In the genomic region with DNA sequence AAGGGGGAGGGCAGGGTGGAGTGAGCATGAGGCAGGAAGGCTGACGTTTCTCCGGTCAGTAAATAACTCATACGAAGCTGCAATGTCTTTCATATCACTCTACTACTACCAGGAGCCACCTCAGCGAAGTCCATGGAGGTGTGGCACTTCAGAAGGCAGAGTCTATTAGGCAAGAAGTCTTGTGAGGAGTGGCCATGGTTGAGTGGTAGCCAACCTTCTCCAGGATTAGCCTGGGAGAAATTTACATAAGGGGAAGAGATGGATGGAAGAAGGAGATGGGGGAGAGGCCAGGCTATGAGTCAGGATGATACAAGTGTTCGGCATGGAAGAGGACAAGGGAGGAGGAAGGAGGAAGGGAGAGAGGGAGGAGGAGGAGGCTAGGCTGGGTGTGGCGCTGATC, we compare ENCODE assay signal across 17 mouse cellular contexts.
"Had no signal": no experiment of that assay in that cellular context is flagged by ENCODE, and none has a peak within 500 bp of the region (broad histone marks: within the 10 kb centered on the region; RNA-seq: fewer than 3 reads in every experiment).

No protein-coding gene starts in this region.

- H3K9me3 ChIP-seq: midbrain, embryonic 10.5 days; midbrain, embryonic 13.5 days had no signal

- DNase-seq: kidney, adult 2 months; kidney, postnatal 25 days; layer of hippocampus, adult 9-11 months; liver, postnatal 0 days; lung, embryonic 14.5 days; lung, postnatal 10 days; lung, postnatal 4 days; thymus, adult 2 months; thymus, postnatal 36 days had no signal

- H3K9ac ChIP-seq: liver, embryonic 14.5 days; liver, postnatal 0 days; lung, embryonic 14.5 days; midbrain, embryonic 13.5 days had no signal

- ATAC-seq: liver, postnatal 0 days; midbrain, embryonic 13.5 days; midbrain, embryonic 16.5 days had no signal

- H3K4me1 ChIP-seq: midbrain, embryonic 13.5 days had no signal

- H3K36me3 ChIP-seq: midbrain, embryonic 10.5 days; midbrain, embryonic 13.5 days had no signal

- H3K4me2 ChIP-seq: liver, embryonic 11.5 days; lung, embryonic 14.5 days; midbrain, embryonic 13.5 days had no signal

- H3K27ac ChIP-seq: kidney, postnatal 0 days; layer of hippocampus, adult 2 months; left cerebral cortex, adult 2 months; liver, embryonic 14.5 days; midbrain, embryonic 10.5 days; midbrain, embryonic 13.5 days had no signal

- H3K4me3 ChIP-seq: layer of hippocampus, adult 2 months; left cerebral cortex, adult 2 months; midbrain, embryonic 10.5 days; midbrain, embryonic 13.5 days had no signal

- H3K27me3 ChIP-seq: midbrain, embryonic 13.5 days had no signal
